Mouse (Mus musculus): Measurements from ENCODE around the gene Akt3.

The Akt3 gene

GRCm38 (mm10) chr1:177258034-177258342 is at the start of gene Akt3:
Gene Akt3, minus strand, starts transcription at chr1:177258203.
- DNase-seq (ENCODE audit: low spot score in 2 of 2), result peak in 1 of 2 experiments; percentile 24

- no peak for DNase-seq (ENCODE audit: low spot score in 2 of 2)
Observed at GRCm38 (mm10) chr1:177307549-177307948, 49.5 kb upstream of the Akt3 start.

DNA sequence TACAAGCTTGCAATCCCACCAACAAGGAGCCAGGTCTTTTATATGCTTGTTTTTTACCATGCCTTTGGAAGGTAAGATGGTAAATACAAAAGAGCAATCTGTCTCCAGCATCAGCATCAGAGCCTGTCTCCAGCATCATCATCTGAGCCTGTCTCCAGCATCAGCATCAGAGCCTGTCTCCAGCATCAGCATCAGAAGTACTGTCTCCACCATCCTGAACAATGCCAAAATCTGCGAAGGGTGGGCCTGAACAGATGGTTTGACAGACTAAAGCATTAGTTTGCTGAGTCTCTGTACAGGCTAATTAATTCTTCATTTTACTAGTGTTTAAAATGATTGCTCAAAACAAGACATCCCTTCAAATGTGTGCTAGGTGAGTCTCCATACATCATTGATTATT is 40.2 kb upstream of the Akt3 start:
- no peak for DNase-seq (ENCODE audit: low spot score in 2 of 2)

DNA sequence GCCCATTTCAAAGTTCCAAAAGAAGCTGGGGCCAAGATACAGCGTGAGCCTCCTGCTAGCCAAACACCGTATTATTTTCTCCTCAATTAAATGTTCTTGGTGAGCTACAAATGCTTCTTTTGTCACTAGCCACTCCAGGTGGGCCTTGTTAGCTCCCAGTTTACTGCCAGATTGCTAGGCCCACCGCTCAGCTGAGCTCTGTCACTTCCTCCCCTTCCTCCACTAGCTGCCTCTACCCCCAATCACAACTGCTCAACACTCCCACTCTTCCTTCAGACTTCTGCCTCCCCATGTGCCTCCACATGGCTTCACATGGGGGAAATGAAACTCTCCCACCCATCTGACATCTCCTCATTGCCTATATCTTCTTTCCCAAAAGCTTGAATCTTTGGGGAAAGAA is 28.8 kb upstream of the Akt3 start:
- DNase-seq (ENCODE audit: low spot score in 2 of 2), result no peak

- no peak for DNase-seq (ENCODE audit: low spot score in 2 of 2)
Observed at GRCm38 (mm10) chr1:177281925-177282324, 23.9 kb upstream of the Akt3 start.

DNA sequence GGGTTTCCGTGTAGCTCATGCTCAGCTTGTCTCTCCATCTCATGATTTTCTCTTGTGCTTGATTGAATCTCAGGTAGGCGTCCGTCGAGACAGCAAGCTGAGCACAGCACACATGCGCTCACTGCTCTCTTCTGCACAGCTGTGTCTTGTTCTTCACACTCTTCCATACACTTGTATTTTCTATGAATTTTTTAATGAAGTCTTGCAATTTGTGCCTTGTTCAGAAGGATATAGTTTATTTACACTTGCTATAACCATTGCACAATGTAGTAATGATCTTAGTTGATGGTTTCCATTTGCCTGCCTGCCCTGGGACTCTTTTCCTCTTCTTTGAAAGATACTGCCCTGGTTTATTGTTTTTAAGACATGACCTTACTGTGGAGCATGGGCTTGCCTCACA is 19.4 kb upstream of the Akt3 start:
- DNase-seq (ENCODE audit: low spot score in 2 of 2), result no peak

DNA sequence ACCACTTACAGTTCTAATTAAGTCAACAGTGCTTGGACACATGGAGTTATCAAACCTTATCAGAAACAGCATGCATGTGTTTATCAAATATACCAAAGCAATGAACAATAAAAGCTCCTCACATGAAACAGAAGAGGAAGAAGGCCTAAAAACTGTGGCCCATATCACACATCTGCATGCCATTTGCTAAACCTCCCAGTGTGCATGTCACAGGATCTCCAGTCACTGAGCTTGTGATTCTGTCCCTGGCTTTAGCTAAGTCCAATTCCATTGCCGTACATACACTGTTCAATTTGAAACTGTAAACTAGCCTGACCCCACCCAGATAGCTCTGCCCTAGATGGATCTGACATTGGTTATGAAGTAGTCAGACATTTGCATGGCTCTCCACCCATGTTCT is 9.6 kb upstream of the Akt3 start:
- DNase-seq (ENCODE audit: low spot score in 2 of 2), result no peak

GRCm38 (mm10) chr1:177262926-177263325 is 4.9 kb upstream of the Akt3 start:
- DNase-seq (ENCODE audit: low spot score in 2 of 2), result no peak

DNA sequence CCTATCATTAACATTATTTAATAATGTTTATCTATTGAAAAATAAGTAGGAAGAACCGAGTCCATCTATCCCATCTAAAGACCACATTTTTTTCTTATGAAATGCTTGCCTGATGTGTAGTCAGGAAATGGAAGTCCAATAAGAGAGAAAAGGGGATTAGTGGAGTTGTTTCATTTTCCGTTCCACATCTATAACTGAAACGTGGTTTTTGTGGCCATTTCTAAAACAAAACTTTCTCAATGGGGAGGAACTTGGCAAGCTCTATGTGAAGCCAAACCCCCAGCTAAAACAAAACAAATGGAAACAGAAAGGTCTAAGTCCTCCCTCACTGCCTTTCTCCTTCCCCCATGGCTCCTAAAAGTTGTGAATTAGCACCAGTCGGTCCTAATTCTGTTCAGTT is 2.8 kb upstream of the Akt3 start:
- no peak for DNase-seq (ENCODE audit: low spot score in 2 of 2)

DNA sequence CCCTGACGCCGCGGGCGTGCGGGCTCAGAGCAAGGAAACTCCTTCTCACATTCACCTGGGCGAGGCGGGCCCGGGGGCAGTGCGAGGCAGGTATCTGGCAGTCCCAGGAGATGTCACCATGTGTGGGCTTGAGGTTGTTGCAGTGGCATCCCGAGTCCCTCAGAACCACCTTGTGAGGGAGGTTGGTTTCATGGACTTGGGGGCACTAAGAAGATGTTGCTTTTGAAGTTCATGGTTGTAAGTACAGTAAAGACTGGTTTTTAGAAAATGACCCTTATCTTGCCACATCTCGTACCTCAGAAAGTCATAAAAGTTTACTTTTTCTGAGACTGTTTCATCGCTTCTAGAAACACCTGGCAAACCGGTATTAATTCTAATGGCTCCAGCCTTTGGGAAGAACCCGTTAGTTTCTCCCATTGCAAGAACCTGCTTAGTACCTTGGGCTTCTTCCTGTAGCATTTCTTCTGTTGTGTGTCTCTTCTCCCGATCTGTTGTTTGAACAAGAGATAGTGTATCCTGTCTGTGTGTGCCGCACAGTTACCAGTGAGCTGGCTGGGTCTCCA is 1.1 kb upstream of the Akt3 start:
- no peak for DNase-seq (ENCODE audit: low spot score in 2 of 2)

- DNase-seq (ENCODE audit: low spot score in 2 of 2), result peak; percentile 54 to 81
Observed at GRCm38 (mm10) chr1:177258343-177259037, 487 bp upstream of the Akt3 start.

- peak; percentile 31 to 66 for DNase-seq (ENCODE audit: low spot score in 2 of 2)
Observed at GRCm38 (mm10) chr1:177257178-177258033, 597 bp downstream of the Akt3 start.

DNA sequence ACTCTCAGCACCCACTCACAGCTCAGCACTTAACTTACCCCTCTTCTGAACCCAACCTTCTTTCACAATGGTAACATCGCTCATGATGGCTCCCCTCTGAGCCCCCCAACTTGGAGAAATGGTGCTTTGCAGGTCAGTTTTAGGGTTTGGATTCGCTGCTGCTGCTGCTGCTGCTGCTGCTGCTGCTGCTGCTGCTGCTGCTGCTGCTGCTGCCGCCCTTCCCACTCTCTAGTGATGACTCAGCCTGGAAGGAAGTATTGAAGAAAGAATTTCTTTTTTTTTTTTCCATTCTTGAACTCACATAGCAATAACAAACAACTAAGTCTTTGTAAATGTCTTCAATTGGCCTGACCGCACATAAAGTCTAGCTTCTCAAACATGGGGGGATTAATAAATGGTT is 9.4 kb downstream of the Akt3 start:
- no peak for DNase-seq (ENCODE audit: low spot score in 2 of 2)

GRCm38 (mm10) chr1:177238368-177238767 is 19.6 kb downstream of the Akt3 start:
- DNase-seq (ENCODE audit: low spot score in 2 of 2), result no peak

GRCm38 (mm10) chr1:177236695-177237094 is 21.3 kb downstream of the Akt3 start:
- no peak for DNase-seq (ENCODE audit: low spot score in 2 of 2)

GRCm38 (mm10) chr1:177236249-177236648 is 21.8 kb downstream of the Akt3 start:
- no peak for DNase-seq (ENCODE audit: low spot score in 2 of 2)

- no peak for DNase-seq (ENCODE audit: low spot score in 2 of 2)
Observed at GRCm38 (mm10) chr1:177234462-177234861, 23.5 kb downstream of the Akt3 start.

- DNase-seq (ENCODE audit: low spot score in 2 of 2), result no peak
Observed at GRCm38 (mm10) chr1:177231122-177231521, 26.9 kb downstream of the Akt3 start.

GRCm38 (mm10) chr1:177198978-177199377 is 59.0 kb downstream of the Akt3 start:
- DNase-seq (ENCODE audit: low spot score in 2 of 2), result no peak

- DNase-seq (ENCODE audit: low spot score in 2 of 2), result no peak
Observed at GRCm38 (mm10) chr1:177195224-177195623, 62.8 kb downstream of the Akt3 start.

- no peak for DNase-seq (ENCODE audit: low spot score in 2 of 2)
Observed at GRCm38 (mm10) chr1:177194324-177194723, 63.7 kb downstream of the Akt3 start.

DNA sequence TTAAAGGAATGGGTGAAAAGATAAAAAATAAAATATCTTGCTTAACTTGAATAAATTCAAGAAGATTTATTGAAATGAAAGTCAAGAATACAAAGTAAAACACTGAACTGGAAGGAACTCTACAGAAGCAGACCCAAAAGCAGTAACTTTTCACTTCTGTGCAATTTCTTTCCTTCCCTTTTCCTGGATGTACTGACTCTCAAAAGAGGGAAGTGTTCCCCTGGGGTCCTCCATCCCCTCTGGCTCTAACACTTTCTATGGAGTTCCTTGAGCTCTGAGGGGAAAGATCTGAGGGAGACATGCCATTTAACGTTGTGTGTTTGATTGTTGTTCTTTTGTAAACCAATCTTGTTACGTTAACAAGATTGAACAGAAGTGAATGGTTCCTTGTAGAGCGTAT is 66.4 kb downstream of the Akt3 start:
- DNase-seq (ENCODE audit: low spot score in 2 of 2), result no peak

DNA sequence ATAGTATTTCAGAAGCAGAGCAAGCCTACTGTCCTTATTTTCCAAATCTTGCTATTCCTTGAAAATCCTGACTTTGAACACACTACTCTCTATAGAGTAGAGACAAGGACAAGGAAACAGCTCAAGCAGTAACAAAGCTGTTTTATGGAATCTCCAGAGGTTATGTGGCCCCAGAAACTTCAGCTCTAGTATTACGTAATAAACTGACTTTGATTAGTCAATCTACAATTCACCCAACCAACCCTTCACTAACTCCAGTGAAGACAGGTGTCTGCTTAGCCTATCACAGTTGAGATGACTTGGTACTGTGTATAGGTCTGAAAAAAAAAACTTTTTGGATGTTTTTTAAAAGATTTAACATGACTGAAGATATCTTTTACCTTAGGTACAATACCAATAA is 67.6 kb downstream of the Akt3 start:
- DNase-seq (ENCODE audit: low spot score in 2 of 2), result no peak

Data from cerebellum, postnatal 4 days (tissue).